Mouse (Mus musculus): ENCODE results near the gene Tmod1. TPM values are rescaled to one million over a fixed set of nuclear protein-coding genes. Genes with fewer than 3 reads are reported as not detected.

The Tmod1 gene
- total RNA-seq (2021): 100 to 1,000 TPM; 199 to 210 TPM
- long read RNA-seq, experiment 1, transcript Tmod1-201 (10 exons, 3,158 nt): major isoform, 96 of 207 reads
- long read RNA-seq, experiment 1, transcript Tmod1-204 (3 exons, 396 nt): minor isoform, 6 of 207 reads
- long read RNA-seq, experiment 1, partial matches to known transcripts: 23 of 207 reads
- long read RNA-seq, experiment 1, other reads (novel, unspliced or antisense): 82 of 207 reads
- long read RNA-seq, experiment 2, transcript Tmod1-201 (10 exons, 3,158 nt): major isoform, 103 of 217 reads
- long read RNA-seq, experiment 2, partial matches to known transcripts: 22 of 217 reads
- long read RNA-seq, experiment 2, other reads (novel, unspliced or antisense): 89 of 217 reads

DNA sequence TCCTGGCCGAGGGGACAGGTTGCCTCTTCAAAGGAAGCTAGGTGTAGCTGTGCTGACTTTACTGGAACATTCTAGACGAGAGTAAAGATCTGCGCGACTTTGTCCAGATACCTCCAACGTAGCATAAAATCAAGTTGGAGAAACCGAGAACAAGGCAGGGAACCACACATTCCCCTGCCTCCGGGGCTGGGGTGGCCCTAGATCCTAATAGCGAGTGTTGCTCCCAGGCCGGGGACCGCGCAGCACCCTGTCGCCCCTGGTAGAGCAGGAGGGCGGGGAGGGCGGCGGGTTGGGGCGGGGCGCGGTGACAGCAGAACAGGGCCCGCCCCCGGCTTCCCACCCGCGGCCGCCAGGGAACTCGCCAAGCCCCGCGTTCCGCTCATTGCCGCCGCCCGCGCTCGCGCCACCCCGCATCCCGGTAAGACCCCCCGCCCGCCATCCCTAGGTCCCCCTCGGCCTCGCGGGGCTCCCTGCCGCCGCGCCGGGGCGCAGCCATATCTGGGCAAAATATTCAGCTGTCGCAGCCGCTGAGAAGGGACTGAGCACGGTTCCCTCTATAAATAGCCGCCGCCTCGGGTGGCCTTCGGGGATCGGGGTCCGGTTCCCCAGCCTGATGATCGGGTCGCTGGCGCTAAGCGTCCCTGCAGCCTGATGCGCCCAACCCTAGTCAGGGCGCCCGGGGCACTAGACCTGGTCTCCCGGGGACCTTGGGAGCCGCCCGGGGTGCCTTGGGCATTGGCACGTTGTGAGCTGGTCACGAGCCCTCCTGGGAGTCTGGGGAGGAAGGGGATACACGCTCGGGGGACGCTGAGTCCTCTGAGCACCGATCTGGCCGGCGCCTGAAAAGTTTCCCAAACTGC lies at the start of gene Tmod1:
Gene Tmod1 (plus strand): TSS at position 44 of the 860 bp plus-strand sequence.
- DNase-seq: peak; percentile 53 to 72
- intact Hi-C loops (cut with DNase I): no loop called here

DNA sequence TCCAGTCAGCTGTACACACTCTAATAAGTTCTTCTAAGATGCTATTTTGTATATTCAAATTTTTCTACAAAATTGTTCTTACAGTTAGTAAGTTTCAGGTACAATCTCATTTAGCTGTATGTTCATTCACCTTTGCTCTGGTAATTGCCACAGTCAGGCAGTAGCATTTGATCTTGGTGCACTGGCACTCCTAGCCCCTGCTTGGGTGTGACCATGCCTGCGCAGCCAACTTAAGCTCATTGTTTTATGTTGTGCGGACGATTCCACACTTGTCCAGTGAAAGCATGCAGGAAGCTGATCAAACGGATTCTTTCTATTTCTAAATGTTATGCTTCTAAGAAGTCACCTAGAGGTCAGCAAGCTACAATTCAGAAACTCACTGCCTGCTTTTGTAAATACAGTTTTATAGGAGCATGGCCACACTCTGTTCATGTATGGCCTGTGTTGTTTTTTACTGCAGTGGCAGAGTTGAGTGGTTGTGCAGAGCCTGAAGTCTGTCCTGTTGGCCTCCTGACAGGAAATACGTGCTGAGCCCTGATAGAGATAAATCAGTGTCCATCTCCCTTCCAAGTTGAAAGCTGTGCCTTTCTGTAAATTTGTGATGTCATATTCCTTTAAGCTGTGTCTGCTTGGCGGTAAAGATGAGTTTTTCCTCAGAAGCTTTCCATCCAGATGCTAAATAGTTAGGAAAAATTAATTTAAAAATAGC lies 48.2 kb upstream of the Tmod1 start:
- intact Hi-C loops (cut with DNase I): no loop called here

DNA sequence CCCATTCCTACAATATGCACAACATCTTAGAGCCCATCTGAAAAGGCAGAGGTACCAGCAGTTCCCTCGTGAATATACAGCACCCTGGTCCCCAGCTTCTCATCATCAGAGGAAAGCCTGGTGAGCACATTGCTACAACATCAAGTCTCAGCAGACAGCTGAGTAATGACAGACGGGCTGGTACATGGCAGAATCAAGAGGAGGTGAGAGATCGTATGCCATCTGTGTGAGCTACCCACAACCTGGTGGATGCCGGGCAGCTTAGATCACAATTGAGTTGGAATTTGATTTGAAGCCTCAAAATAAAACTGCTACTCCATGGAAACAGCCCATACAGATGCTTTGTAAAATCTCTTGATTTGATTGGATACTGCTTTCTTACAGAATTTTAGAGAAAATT lies 40.2 kb upstream of the Tmod1 start:
- intact Hi-C loops (cut with DNase I): no loop called here
- DNase-seq: no peak

More for the DNA sequence above, 48.2 kb upstream of the Tmod1 start:
- no peak for DNase-seq

DNA sequence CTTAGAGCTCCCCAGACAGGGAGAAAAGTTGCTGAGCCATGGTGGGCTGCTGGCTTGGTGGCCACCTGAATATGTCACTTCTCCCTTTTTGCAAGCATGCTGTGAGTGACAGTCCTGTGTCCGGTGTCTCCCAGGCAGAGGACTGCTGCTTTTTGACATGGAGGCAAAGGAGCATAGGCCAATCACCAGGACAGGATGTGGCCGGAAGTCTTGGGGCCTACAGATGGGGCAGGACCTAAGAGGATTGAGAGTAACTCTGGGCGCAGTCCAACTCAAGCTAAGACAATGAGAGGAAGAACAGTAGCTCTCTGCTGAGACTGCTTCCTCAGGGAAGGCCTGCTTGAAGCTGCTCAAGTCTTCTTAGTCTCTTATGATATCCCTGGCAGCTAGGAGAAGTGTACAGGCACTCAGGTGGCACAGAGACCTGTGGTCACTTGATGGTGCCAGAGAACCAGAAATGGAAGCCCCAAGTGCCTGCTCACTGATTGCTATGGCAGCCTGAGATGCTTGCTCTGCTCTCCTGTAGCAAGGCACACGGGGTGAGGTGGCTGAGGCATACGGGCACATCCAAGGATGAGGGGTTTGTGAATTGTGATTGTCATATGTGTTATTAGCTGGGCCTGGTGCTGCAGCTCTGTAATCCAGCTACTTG lies 30.5 kb upstream of the Tmod1 start:
- no peak for DNase-seq
- intact Hi-C loops (cut with DNase I): no loop called here

DNA sequence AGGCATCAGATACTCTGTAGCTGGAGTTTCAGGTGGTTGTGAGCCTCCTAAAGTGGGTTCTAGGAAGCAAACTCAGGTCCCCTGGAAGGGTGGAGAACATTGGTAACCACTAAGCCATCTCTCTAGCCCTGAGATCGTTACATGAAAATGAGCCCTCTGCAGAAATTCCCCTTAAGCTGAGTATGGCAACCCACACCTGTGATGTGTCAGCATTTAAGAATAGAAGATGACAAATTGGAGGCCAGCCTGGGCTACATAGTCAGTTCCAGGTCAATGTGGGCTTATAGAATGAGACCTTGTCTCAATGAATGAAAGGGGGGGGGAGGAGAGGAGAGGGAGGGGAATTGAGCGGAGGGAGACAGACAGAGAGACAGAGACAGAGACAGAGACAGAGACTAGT lies 27.0 kb upstream of the Tmod1 start:
- DNase-seq: no peak
- intact Hi-C loops (cut with DNase I): no loop called here

DNA sequence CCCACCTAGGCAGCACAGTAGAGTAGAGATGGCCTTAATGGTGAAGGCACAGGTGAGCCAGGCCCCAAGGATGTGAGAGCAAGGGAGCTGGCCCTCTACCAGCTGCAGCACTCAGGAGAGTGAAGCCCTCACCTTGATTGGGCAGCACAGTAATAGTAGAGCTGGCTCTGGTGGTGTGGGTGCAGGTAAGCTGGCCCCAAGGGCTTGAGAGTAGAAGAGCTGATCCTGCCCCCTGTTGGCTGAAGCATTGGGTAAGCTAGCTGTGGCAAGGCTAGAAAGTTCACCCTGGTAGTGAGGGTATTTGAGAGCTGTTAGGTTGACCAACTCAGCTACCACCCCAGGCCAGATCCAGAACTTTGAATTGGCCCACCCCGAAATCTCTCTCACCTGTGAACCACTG lies 23.1 kb upstream of the Tmod1 start:
- intact Hi-C loops (cut with DNase I): loop anchor here (5.0 kb wide), 1 partner anchor 38 kb away; no protein-coding TSS in a partner anchor
- no peak for DNase-seq

DNA sequence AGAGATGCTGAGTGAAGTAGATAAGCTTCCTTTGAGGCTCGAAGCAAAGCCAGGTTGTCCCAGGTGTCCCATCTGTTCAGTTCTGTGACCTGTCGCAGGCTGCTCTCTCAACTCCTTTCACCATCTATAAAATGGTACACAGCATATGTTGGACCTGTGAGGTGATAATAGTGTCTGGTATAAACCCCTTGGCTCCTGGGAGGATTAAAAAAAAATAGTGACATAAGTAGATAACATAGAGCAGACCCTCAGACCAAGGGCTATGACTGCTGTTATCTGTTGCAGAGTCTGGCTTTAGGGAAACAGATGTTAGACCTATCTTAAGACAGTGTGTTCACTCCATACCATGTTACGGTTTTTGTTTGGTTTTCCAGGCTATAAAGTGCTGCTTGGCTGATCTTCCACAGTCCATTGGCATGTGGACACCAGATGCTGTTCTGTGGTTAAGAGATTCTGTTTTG lies 15.7 kb upstream of the Tmod1 start:
- intact Hi-C loops (cut with DNase I): no loop called here
- no peak for DNase-seq

DNA sequence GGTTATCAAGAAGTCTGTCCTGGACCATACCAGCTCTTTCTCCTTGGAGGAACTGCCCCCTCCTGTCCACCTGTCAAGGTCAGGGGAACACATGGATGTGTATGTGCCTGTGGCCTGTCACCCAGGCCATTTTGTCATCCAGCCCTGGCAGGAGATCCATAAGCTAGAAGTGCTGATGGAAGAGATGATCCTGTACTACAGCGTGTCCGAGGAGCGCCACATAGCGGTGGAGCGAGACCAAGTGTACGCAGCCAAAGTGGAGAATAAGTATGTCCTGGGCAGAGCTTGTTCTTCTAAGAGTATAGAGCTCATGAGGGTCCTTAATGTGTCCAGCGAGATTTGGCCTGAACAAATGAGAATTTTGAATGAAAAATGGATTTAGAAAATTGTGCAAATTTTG lies 12.8 kb upstream of the Tmod1 start:
- no peak for DNase-seq
- intact Hi-C loops (cut with DNase I): loop anchor here (5.0 kb wide), 1 partner anchor 101 kb away; no protein-coding TSS in a partner anchor

DNA sequence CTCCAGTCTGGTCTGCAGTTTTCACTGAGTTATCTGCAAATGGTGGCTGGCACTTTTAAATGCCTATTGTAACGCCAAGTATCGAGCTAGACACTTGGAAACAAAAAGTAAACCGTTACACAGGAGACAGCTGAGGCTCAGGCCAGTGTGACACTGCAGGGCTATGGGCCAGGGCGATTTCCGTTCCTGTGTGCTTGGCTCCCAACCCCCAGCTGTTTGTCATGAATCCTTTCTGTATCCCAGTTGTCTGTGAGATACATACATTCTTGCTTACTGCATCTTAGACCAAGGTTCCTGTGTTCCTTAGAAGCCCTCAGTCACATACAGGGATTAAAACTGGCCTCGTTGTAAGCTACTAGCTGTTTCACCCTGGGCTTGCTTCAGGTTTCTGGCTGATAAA lies 10.5 kb upstream of the Tmod1 start:
- intact Hi-C loops (cut with DNase I): loop anchor here (2.0 to 5.0 kb wide), 2 partner anchors 87 to 99 kb away; no protein-coding TSS in a partner anchor
- DNase-seq: no peak

DNA sequence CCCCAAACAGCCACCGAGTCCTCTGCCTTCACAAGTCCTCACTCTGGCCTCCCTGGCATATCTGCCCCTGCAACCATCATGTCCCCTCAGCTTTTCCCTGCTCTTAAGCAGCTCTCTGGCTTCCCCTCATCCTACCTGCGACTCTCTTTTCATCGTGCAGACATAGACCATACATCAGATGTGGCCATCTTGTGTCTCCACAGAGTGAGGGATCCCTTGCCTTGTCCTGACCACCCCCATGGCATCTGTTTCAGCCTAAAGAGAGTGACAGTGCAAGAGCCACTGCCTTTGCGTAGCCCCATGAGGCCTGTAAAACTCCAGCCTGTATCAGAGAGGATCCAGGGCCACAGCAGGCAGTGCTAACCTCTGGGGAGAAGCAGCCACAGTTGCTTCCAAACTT lies 10.0 kb upstream of the Tmod1 start:
- intact Hi-C loops (cut with DNase I): loop anchor here (2.0 to 5.0 kb wide), 2 partner anchors 88 to 99 kb away; no protein-coding TSS in a partner anchor
- no peak for DNase-seq

DNA sequence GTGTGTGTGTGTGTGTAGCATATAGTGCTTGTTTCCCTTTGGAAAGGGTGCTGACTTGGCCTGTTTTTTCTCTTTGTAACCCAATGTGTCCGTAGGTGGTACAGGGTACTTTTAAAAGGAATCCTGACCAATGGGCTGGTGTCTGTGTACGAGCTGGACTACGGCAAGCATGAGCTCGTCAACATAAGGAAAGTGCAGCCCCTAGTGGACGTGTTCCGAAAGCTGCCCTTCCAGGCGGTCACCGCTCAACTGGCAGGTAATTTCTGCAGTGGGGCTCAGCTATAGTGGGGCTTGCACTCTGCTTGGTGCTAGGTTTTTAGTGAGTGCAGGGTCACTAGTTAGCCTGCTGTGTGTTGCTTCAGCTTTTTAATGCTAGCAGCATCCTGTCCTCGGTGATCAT lies 9.2 kb upstream of the Tmod1 start:
- no peak for DNase-seq
- intact Hi-C loops (cut with DNase I): loop anchor here (2.0 to 5.0 kb wide), 2 partner anchors 89 to 98 kb away; no protein-coding TSS in a partner anchor

DNA sequence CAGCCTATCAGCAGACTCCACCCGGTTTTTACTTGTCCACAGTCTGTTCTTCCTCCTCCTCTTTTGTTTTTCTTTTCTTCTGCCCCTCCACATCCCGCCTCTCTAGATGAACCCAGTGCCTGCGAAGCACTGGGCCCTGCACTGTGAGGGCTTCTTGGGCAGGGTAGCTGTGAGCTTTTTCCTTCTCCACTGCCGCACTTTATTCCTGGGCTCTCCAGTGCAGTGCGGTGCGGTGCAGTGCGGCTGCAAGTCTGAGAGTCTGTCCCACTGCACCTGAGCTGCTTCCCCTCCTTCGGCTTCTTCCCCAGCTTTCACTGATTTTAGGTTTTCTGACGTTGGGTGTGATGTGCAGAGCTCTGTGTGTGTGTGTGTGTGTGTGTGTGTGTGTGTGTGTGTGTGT lies 6.3 kb upstream of the Tmod1 start:
- DNase-seq: no peak
- intact Hi-C loops (cut with DNase I): no loop called here

DNA sequence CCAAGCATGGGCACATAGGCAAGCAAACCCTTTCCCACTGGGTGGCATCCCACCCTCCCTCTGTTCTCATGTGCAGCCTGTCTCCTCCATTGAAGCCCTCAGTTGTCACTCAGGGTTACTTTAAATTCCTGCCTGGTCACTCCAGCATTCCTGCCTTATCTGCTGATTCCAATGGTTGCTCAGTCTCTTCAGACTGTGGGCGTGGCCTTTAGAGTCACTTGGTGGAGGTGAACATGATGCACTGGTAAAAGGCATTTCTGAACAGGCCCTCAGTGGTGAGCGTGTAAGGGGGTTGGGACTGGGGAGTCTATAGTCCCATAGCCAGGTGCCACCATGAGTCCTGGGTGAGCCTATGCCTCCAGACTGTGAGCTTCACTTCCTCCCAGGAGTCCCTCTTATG lies 5.5 kb upstream of the Tmod1 start:
- DNase-seq: no peak
- intact Hi-C loops (cut with DNase I): no loop called here

DNA sequence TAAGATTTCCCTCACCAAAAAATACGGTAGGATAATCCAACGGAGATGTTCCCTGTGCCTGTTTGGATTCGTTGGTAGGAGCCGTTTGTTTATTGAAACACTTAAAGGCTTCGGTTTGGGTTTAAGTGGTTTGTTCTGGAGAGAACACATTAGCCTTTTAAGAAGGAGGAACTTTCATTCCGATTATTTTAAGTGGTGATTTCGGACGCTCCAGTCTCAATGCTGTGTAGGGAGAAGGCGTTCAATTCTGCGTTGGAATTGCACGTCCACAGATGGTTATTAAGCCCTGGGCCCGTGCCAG lies 194 bp upstream of the Tmod1 start:
- intact Hi-C loops (cut with DNase I): no loop called here
- DNase-seq: peak in 1 of 2 experiments; percentile 26

DNA sequence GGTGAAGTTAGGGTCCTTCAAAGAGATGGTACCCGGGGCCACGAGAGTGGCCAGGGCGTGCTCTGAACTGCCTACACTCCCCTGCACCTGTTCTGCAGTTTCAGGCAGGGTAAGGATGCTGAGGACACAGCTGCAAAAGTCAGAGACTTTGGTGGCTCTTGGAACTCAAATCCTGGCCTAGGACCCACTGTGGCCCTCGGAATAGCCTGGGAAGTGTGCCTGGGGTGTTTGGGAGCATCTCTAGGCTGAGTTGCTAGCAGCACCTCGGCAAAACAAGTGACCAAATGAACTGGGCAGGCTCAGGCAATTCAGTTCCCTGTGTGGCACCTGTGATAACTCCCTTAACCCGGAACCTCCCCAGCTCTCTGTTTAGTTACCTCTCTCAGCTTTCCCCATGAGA lies 1.2 kb downstream of the Tmod1 start:
- DNase-seq: no peak
- intact Hi-C loops (cut with DNase I): loop anchor here (2.0 to 5.0 kb wide), 3 partner anchors 25 to 62 kb away; no protein-coding TSS in a partner anchor

DNA sequence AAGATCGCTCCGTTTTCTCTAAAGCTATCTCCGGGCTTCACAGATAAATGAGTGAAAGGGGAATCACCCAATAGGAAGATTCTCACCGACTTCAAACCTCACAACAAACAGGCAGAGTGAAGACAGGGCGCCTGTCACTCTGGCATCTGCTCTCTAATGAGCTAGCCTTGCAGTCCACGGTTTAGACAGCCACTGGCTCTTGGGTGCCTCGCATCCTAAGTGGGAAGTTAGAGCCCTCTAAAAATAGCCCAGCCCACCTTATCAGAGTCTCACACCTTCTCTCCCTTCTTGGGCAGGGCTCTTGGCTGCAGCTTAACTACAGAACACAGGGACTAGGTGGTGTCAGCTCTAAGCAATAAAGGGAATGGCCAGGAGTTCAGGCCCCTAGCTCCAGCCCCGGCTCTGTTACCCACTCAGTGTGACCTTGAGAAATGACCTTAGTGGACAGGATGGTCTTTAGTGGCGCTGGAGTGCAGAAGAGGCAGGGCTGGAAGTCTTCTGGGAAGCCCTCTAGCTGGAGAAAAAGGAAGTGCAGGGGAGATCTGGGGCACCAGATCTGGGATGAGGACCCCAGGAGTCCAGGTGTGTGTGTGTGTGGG lies 2.0 kb downstream of the Tmod1 start:
- DNase-seq: no peak
- intact Hi-C loops (cut with DNase I): loop anchor here (2.0 to 5.0 kb wide), 3 partner anchors 24 to 62 kb away; no protein-coding TSS in a partner anchor

DNA sequence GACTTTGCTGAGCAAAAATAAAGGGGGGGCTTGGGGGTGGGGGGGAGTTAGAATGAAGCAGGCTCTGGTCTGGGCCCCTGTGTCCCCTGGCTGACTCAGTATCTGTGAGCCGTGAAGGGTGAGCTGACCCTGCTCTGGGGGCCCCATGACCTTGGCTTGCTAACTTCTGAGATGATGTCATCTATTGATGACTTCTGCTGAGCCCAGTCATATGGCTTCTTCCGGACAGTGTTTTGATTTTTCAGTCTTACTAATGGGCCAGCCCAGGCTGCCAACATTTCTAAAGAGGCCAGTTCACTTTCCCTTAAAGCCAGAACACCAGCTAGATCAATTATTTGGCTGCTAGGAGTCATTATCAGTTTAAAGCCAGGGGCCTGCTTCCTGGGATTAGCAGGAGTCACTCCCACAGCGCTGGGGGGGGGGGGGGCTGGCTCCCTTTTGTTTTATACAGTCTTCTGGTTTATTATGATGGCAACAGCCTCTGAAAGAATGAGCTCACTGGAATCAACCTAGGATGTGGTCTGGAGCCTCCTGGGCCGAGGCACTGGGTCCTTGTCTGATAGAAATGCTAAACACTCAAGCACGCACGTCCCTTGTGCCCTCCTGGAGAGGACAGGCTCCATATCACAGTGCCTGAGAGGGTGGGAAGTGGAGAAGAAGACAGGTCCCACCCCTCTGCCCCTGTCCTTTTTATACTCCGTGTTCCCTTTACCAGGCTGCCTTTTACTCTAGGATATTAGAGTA lies 3.2 kb downstream of the Tmod1 start:
- intact Hi-C loops (cut with DNase I): loop anchor here (2.0 to 5.0 kb wide), 3 partner anchors 23 to 60 kb away; no protein-coding TSS in a partner anchor

DNA sequence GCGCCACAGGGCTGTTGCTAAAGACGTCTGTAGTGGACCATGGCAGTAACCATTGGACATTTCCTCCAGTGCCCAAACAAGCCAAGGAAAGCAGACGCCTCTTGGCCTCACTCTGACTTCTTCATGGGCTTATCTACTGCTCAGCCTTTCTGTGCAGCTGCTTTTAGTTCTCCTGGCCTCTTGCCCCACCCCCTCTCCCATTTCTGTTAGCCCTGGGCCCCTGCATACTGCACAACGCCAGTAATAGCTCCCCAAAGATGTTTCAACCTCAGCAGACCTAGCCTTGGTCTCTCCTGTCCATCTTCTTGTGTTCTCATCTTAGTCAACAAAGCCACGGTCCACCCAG lies 3.7 kb downstream of the Tmod1 start:
- intact Hi-C loops (cut with DNase I): loop anchor here (5.0 kb wide), 2 partner anchors 45 to 60 kb away; no protein-coding TSS in a partner anchor
- no peak for DNase-seq

More for the DNA sequence above, 3.2 kb downstream of the Tmod1 start:
- no peak for DNase-seq

DNA sequence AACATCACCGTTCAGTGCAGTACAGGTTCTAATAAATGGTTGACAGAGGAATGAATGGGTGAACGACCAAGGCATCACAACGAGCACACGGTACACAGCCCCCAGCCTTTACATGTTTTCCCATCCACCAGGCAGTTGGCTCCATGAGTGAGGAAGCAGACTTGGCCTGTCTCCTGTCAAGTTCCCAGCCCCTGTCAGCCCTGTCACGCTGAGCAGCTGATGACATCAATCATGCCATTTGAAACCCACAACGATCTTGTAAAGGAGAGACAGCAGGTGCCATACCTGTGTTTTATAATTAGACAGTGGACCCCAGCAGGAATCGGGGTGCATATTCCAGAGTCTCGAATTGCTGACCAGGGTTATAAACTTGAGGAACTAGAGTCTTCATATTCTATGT lies 4.6 kb downstream of the Tmod1 start:
- intact Hi-C loops (cut with DNase I): loop anchor here (5.0 kb wide), 2 partner anchors 44 to 59 kb away; no protein-coding TSS in a partner anchor

More for the DNA sequence above, 4.6 kb downstream of the Tmod1 start:
- DNase-seq: no peak
